Mouse (Mus musculus) cortical plate, adult 2 months (tissue): ENCODE measurements around the gene Ak5. TPM values are rescaled to one million over a fixed set of nuclear protein-coding genes. Genes with fewer than 3 reads are reported as not detected.

ENCODE experiments used
- H3K27ac ChIP-seq: fragments of 200-500 bp; 2 replicates; pipeline ENCODE4 v1.5.1; 2012; ENCODE audit warnings: low read length, control low read depth, inconsistent platforms; ENCODE audit not compliant: insufficient read depth
- H3K4me1 ChIP-seq: fragments of 200-500 bp; 2 replicates; pipeline ENCODE4 v1.6.1; 2011; ENCODE audit warnings: low read length; ENCODE audit not compliant: control insufficient read depth, insufficient read depth
- H3K4me3 ChIP-seq: fragments of 200-500 bp; 2 replicates; pipeline ENCODE4 v1.5.1; 2011; ENCODE audit warnings: mild to moderate bottlenecking, low read length, control low read depth; ENCODE audit not compliant: insufficient read depth
- CTCF ChIP-seq: fragments of 200-500 bp; IDR thresholded peaks from 2 replicates; pipeline ENCODE4 v1.5.1; 2011; ENCODE audit warnings: mild to moderate bottlenecking, control low read depth, low read length; ENCODE audit not compliant: insufficient read depth; ENCODE audit errors: extremely low read depth
- POLR2A ChIP-seq: fragments of 200-500 bp; IDR thresholded peaks from 2 replicates; pipeline ENCODE4 v1.6.1; 2011; ENCODE audit warnings: mild to moderate bottlenecking, low read length, control low read depth; ENCODE audit not compliant: insufficient read depth; ENCODE audit errors: extremely low read depth
- polyA plus RNA-seq: library from polyadenylated mRNA; depleted of rRNA; stranded (reverse); fragments of >200 nt; gene quantifications from 2 replicates; pipeline ENCODE4 v1.2.3, GENCODE M21; 2012; rRNA removed

The Ak5 gene
- polyA plus RNA-seq, 1 experiment = 53.8 TPM

DNA sequence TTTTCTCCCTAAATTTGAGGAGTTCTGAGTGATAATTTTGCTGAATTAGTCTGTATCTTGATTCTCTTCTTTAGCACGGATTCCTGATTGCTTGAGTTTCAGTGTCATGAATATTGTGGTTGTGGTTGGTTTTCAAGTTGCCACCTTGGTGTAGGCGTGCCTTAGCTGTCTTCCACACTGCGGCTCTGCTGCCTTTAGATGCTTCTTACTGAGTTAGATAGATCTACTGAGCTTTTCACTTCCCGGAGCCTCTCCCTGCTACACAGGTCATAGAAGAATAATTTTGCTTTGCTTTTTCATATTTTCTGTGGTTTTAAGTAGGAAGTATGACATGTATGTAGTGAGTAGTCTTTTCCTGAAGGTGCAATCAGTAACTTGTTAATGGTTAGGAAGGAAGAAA is 225.4 kb downstream of the Ak5 start:
- Histone ChIP-seq H3K27ac (no peak overlapping the region), H3K4me3 (no peak overlapping the region), H3K4me1 (no peaks in the 10 kb centered on the region)
- TF ChIP-seq POLR2A (no peak), CTCF (no peak)

GRCm38 (mm10) chr3:152438068-152438467 is 230.1 kb downstream of the Ak5 start:
- TF ChIP-seq CTCF (no peak), POLR2A (no peak)
- H3K4me3 ChIP-seq = no peak overlapping the region
- H3K4me1 ChIP-seq = peaks cover 3% of the 10 kb centered on the region
- H3K27ac ChIP-seq = no peak overlapping the region

- Histone ChIP-seq H3K4me3 (no peak overlapping the region), H3K4me1 (peaks cover 3% of the 10 kb centered on the region), H3K27ac (no peak overlapping the region)
- TF ChIP-seq CTCF = no peak
- no peak for TF ChIP-seq POLR2A
Observed at GRCm38 (mm10) chr3:152435590-152435989, 232.6 kb downstream of the Ak5 start.

DNA sequence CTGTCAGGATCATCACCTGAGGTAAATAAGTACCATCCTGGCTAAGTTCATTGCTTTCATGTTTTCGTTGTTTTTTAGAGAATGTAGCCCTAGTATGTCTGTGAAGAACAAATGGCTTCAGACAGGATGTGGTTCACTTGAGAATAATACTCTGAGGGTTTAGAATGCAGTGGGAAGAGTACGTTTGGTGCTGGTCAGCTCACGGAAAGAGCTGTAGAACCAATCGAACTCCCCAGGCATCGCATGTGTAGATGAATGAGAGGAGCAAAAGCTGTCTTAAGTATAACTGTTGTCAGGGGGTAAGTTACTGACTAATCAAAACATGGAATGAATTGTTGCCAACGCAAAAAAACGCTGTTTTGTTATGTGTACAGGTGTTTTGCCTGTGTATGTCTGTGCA is 235.5 kb downstream of the Ak5 start:
- H3K4me3 ChIP-seq = no peak overlapping the region

DNA sequence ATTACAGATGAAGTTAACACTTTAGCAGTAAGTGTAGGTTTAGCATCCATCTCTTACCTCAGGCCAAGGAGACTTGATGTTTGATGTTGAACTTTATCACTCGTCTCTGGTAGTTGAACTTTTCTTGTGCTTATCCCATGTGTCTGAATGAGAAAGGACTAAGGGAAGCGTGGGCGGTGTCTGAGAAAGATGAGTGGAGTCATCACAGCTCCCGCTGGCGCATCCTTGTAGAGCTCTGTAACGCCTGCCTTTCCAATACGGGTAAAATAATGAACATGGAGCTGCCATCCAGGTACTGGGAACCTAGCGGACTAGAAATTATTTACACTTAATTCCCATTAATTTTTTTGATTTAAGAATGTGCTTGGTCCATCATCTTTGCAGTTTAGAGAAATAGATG is 239.2 kb downstream of the Ak5 start:
- Histone ChIP-seq H3K27ac (no peak overlapping the region), H3K4me1 (peaks cover 1% of the 10 kb centered on the region), H3K4me3 (no peak overlapping the region)
- no peak for TF ChIP-seq POLR2A
- TF ChIP-seq CTCF = no peak

More for the DNA sequence above, 235.5 kb downstream of the Ak5 start:
- H3K4me1 ChIP-seq = peaks cover 3% of the 10 kb centered on the region
- TF ChIP-seq CTCF (no peak), POLR2A (no peak)
- no peak overlapping the region for H3K27ac ChIP-seq

Other genes starting within 250 kb of the Ak5 start
- 24.6 and 25.2 TPM in 2 replicates for gene Pigk, start 45.7 kb upstream of the Ak5 start, polyA plus RNA-seq